Mouse (Mus musculus) intestine, postnatal 0 days (tissue): ENCODE measurements around the gene Erp44. TPM values are rescaled to one million over a fixed set of nuclear protein-coding genes. Genes with fewer than 3 reads are reported as not detected.
A peak's percentile ranks its signal among the peaks of the same experiment; 100 is the strongest.

ENCODE experiments used
- ATAC-seq: fragments of 200-750 bp; cut with Nextera tagmentation; 2 replicates; pipeline ENCODE4 v1.8.0; 2017; ENCODE audit warnings: mild to moderate bottlenecking, moderate TSS enrichment, moderate library complexity
- H3K27ac ChIP-seq: fragments of 300-500 bp; sonication (generic); 2 replicates; pipeline ENCODE4 v1.5.1; 2014; ENCODE audit warnings: mild to moderate bottlenecking, low read depth, low read length, moderate library complexity
- H3K27me3 ChIP-seq: fragments of 300-500 bp; sonication (generic); replicated peaks from 2 replicates; pipeline ENCODE4 v1.6.1; 2014; ENCODE audit warnings: low read length, mixed read lengths; ENCODE audit not compliant: control insufficient read depth, insufficient read depth
- H3K36me3 ChIP-seq: fragments of 300-500 bp; sonication (generic); 2 replicates; pipeline ENCODE4 v1.6.1; 2014; ENCODE audit warnings: mild to moderate bottlenecking, moderate library complexity; ENCODE audit not compliant: control insufficient read depth, insufficient read depth
- H3K4me1 ChIP-seq: fragments of 300-500 bp; sonication (generic); replicated peaks from 2 replicates; pipeline ENCODE4 v1.6.1; 2014; ENCODE audit warnings: antibody characterized with exemption, low read length, mixed read lengths; ENCODE audit not compliant: control insufficient read depth, insufficient read depth
- H3K4me2 ChIP-seq: fragments of 300-500 bp; sonication (generic); replicated peaks from 2 replicates; pipeline ENCODE4 v1.6.1; 2014; ENCODE audit warnings: low read depth, mild to moderate bottlenecking, moderate library complexity
- H3K4me3 ChIP-seq: fragments of 300-500 bp; sonication (generic); 2 replicates; pipeline ENCODE4 v1.5.1; 2014; ENCODE audit warnings: low read depth, low read length
- H3K9ac ChIP-seq: fragments of 300-500 bp; sonication (generic); 2 replicates; pipeline ENCODE4 v1.6.1; 2014; ENCODE audit warnings: mild to moderate bottlenecking, low read depth, low read length
- H3K9me3 ChIP-seq: fragments of 300-500 bp; sonication (generic); 2 replicates; pipeline ENCODE4 v1.6.1; 2016; ENCODE audit warnings: mixed run types; ENCODE audit not compliant: control insufficient read depth
- CTCF ChIP-seq: sonication (generic); IDR thresholded peaks from 2 replicates; pipeline ENCODE4 v1.5.1; 2016; ENCODE audit warnings: low read depth, mild to moderate bottlenecking, control low read depth, antibody characterized with exemption, moderate library complexity
- WGBS: fragments of 180-500 bp; shearing (Covaris S2); extraction: QIAGEN DNeasy Blood & Tissue Kit; methylation state at CpG from one replicate; pipeline ENCODE4 v1.1.7; 2014; 5-methylcytosine and 5-hydroxymethylcytosine counted together
- polyA plus RNA-seq: library from polyadenylated mRNA; unstranded; fragments of >200 nt; fragmentation: Nextera tagmentation; extraction: Ambion mirVana; gene quantifications from 2 replicates; pipeline ENCODE4 v1.2.1, GENCODE M21; 2015

The Erp44 gene
- polyA plus RNA-seq, 1 experiment from 2014 or later, result 78.8 TPM

DNA sequence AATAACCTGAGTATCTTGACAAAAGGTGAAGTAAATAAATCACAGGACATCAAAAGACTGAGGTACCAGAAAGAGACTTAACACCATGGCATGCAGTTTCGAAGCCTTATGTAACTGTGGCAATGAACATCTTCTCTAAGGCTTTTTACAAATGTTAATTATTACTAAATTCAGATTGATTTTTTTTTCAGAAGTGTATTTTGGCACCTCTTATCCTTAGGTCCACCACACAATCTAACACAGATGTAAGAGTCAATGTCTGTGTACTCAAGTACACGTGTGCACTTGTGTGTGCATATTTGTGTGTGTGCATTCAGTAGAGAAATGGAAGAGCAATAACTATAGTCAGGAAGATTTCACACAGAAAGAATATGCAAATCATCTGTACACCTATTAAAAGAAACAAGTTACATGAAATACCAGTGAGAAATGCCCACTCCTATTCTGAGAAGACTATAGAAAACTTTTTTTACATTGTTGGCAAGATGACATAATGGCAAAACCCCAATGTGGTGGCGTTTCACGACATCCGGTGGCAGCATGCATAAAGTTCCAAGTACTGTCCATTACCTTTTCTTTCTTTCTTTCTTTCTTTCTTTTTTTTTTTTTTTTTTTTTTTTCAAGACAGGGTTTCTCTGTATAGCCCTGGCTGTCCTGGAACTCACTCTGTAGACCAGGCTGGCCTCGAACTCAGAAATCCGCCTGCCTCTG is 6.1 kb downstream of the Erp44 start:
- H3K9ac ChIP-seq, result no peak overlapping the region
- no peaks in the 10 kb centered on the region for H3K27me3 ChIP-seq
- H3K27ac ChIP-seq, result no peak overlapping the region
- ATAC-seq, result no peak
- H3K4me3 ChIP-seq, result no peak overlapping the region
- H3K36me3 ChIP-seq, result no peaks in the 10 kb centered on the region
- H3K9me3 ChIP-seq, result no peaks in the 10 kb centered on the region
- H3K4me1 ChIP-seq, result no peaks in the 10 kb centered on the region
- WGBS, result 86% methylated on average over 7 of the region's 7 CpGs
- TF ChIP-seq CTCF, result no peak
- H3K4me2 ChIP-seq, result no peak overlapping the region

DNA sequence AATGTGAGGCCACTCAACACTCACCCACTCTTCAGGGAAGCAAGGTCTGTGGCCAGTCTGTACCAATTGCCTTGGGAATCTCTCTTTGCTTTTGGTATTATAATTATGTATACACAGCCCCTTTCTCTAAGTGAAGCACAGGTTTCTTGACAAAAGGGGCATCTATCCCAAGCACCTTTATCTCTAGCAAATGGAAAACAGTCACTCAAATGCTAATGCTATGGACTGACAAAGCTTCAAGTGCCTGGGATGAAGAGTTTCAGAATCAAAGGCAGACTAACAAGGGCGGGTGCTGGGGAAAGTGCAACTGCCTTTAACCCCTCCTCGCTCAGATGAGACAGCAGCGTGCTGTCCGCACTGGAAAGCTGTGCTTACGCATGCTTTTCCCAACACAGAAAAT is 7.5 kb downstream of the Erp44 start:
- H3K4me3 ChIP-seq, result no peak overlapping the region
- no peak overlapping the region for H3K27ac ChIP-seq
- ATAC-seq, result no peak
- no peak for TF ChIP-seq CTCF
- H3K27me3 ChIP-seq, result no peaks in the 10 kb centered on the region
- H3K4me1 ChIP-seq, result no peaks in the 10 kb centered on the region; the same call in 1 of the 2 replicates
- H3K9ac ChIP-seq, result no peak overlapping the region
- H3K9me3 ChIP-seq, result no peaks in the 10 kb centered on the region
- 31% methylated on average over 5 of the region's 5 CpGs for WGBS
- no peaks in the 10 kb centered on the region for H3K36me3 ChIP-seq
- H3K4me2 ChIP-seq, result no peak overlapping the region

DNA sequence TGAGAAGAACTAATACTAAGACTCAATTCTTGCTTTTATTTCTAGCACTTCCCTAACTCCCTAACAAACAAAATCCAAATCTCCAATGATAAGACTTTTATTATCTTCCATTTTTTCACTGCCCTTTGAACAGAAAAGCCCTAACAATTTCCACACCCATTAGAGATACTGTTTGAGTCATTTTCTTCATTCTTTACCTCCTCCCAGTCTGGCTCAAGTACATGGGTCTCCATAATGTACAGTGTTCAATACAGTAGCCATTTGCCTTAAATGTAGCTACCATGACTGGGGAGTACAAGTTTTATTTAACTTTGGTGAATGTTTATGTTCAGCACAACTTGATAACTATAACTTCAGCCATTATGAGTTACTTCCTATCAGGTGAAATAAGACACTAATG is 8.8 kb downstream of the Erp44 start:
- Histone ChIP-seq H3K9ac (no peak overlapping the region), H3K4me1 (no peaks in the 10 kb centered on the region; the same call in 1 of the 2 replicates), H3K4me2 (no peak overlapping the region; the same call in 1 of the 2 replicates), H3K27ac (no peak overlapping the region), H3K9me3 (no peaks in the 10 kb centered on the region), H3K27me3 (no peaks in the 10 kb centered on the region), H3K36me3 (no peaks in the 10 kb centered on the region), H3K4me3 (no peak overlapping the region)
- ATAC-seq, result 0 out of 2 replicates have a peak, but pooled peaks have one; percentile 25
- TF ChIP-seq CTCF, result no peak

DNA sequence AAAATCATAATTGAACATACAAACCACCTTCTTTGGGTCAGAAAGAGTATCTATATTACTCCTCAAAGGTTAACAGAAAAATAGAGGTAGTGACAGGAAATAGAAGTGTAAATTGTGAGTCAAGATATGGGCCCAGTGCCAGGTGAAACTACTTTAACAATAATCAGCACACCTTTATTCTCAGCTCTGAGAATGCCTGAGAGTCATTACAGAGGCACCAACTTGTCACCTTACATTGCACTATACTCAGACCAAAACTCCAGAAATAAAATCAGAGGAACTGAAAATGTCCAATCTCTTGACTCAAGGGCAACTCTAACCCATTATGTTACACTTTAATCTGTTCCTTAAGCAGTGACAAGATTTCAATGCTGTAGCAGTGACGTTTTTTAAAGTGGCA is 11.2 kb downstream of the Erp44 start:
- Histone ChIP-seq H3K9ac (no peak overlapping the region), H3K27ac (no peak overlapping the region), H3K36me3 (no peaks in the 10 kb centered on the region), H3K27me3 (no peaks in the 10 kb centered on the region), H3K4me1 (no peaks in the 10 kb centered on the region; the same call in 1 of the 2 replicates), H3K4me3 (no peak overlapping the region), H3K9me3 (no peaks in the 10 kb centered on the region), H3K4me2 (no peak overlapping the region)
- 60% methylated on average over 1 of the region's 1 CpGs for WGBS
- TF ChIP-seq CTCF, result no peak
- ATAC-seq, result 0 out of 2 replicates have a peak, but pooled peaks have one; percentile 49

DNA sequence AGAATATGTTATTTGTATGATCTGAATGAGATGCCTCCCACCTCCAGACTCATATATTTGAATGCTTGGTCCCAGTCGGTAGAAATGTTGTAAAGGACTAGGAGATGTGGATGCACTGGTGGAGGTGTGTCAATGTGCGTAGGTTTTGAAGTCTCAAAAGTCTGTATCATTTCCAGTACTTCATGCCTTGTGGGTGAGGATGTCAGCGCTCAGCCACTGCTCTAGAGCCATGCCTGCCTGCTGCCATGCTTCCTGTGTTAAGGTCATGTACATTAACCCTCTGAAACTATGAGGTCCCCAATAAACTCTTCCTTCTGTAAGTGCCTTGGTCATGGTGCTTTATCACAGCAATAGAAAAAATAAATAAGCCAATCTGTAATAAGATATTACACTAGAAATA is 11.7 kb downstream of the Erp44 start:
- 79% methylated on average over 3 of the region's 3 CpGs for WGBS
- Histone ChIP-seq H3K9me3 (no peaks in the 10 kb centered on the region), H3K27ac (no peak overlapping the region), H3K4me2 (no peak overlapping the region), H3K4me3 (no peak overlapping the region), H3K27me3 (no peaks in the 10 kb centered on the region), H3K9ac (no peak overlapping the region), H3K36me3 (no peaks in the 10 kb centered on the region), H3K4me1 (no peaks in the 10 kb centered on the region; the same call in 1 of the 2 replicates)
- no peak for ATAC-seq
- no peak for TF ChIP-seq CTCF

DNA sequence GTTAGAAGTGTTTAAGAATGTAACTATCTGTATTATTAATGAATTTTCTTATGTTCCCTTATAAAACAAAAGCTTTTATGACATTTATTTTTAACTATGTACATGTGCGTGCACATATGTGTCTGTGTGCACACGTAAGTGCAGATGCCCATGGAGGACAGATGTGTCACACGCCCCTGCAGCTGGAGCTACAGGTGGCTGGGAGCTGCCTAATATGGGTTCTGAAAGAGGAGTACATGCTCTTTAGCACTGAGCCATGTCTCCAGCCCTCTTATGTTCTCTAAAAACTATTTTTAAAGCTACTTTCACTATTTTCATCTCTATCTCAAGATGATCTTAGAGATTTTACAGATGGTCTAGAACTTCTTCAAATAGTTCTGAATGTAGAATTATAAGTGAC is 21.3 kb downstream of the Erp44 start:
- no peak overlapping the region for H3K4me3 ChIP-seq
- no peak for TF ChIP-seq CTCF
- no peaks in the 10 kb centered on the region for H3K36me3 ChIP-seq
- H3K4me2 ChIP-seq, result no peak overlapping the region
- H3K27ac ChIP-seq, result no peak overlapping the region
- no peak overlapping the region for H3K9ac ChIP-seq
- no peaks in the 10 kb centered on the region for H3K27me3 ChIP-seq
- WGBS, result 87% methylated on average over 3 of the region's 3 CpGs
- no peak for ATAC-seq
- H3K9me3 ChIP-seq, result no peaks in the 10 kb centered on the region
- 0 out of 2 replicates have a peak, but pooled peaks cover 8% of the 10 kb centered on the region for H3K4me1 ChIP-seq
